Mouse (Mus musculus) subcutaneous adipose tissue, adult 2 months (tissue): ENCODE data around the gene Ankmy2. TPM values are rescaled to one million over a fixed set of nuclear protein-coding genes. Genes with fewer than 3 reads are reported as not detected.

ENCODE experiments used
- polyA plus RNA-seq: library from polyadenylated mRNA; depleted of rRNA; stranded (reverse); fragments of >200 nt; gene quantifications from 2 replicates; pipeline ENCODE4 v1.2.3, GENCODE M21; 2012; ENCODE audit warnings: low replicate concordance; rRNA removed

Ankmy2 gene
- 12.8 and 18.5 TPM in 2 replicates for polyA plus RNA-seq

GRCm38 (mm10) chr12:36156637-36157303 lies at the start of gene Ankmy2:
Ankmy2 (plus strand) TSS chr12:36157114.

GRCm38 (mm10) chr12:36157638-36158308 lies 859 bp downstream of the Ankmy2 start, which contains the start of gene Bzw2:
Bzw2 (minus strand) TSS chr12:36158080.

Other genes with a start within 250 kb of the Ankmy2 start
- not detected in 2 replicates for gene Agr3, start 231.5 kb upstream of the Ankmy2 start, polyA plus RNA-seq
- 0.49 and 7.2 TPM in 2 replicates for gene Agr2, start 164.2 kb upstream of the Ankmy2 start, polyA plus RNA-seq
- gene Tspan13, start 114.6 kb upstream of the Ankmy2 start, polyA plus RNA-seq = 103 and 279 TPM in 2 replicates
- gene Bzw2, start 966 bp downstream of the Ankmy2 start, polyA plus RNA-seq = 13.4 and 39.0 TPM in 2 replicates
- not detected in 2 replicates for gene Lrrc72, start 96.3 kb downstream of the Ankmy2 start, polyA plus RNA-seq
- 0.30 and 0.40 TPM in 2 replicates for gene Sostdc1, start 157.0 kb downstream of the Ankmy2 start, polyA plus RNA-seq
- gene Ispd, start 224.3 kb downstream of the Ankmy2 start, polyA plus RNA-seq = 2.6 TPM in 2 replicates
- 0.77 and 2.0 TPM in 2 replicates for gene D630036H23Rik, start 225.1 kb downstream of the Ankmy2 start, polyA plus RNA-seq